Mouse (Mus musculus) embryonic fibroblast, embryonic 13.5 days (primary cell): ENCODE data around the gene Ppp2r5d. TPM values are rescaled to one million over a fixed set of nuclear protein-coding genes. Genes with fewer than 3 reads are reported as not detected.

ENCODE experiments used
- H3K27ac ChIP-seq: 2 replicates; pipeline ENCODE4 v1.5.1; 2012; ENCODE audit warnings: low read length, control low read depth, inconsistent platforms; ENCODE audit not compliant: insufficient read depth
- H3K4me1 ChIP-seq: 2 replicates; pipeline ENCODE4 v1.6.1; 2011; ENCODE audit warnings: low read length; ENCODE audit not compliant: control insufficient read depth, insufficient read depth
- H3K4me3 ChIP-seq: 2 replicates; pipeline ENCODE4 v1.5.1; 2011; ENCODE audit warnings: mild to moderate bottlenecking, control low read depth, low read length; ENCODE audit not compliant: insufficient read depth
- CTCF ChIP-seq: IDR thresholded peaks from 2 replicates; pipeline ENCODE4 v1.5.1; 2011; ENCODE audit warnings: mild to moderate bottlenecking, control low read depth, low read length, moderate library complexity, borderline replicate concordance; ENCODE audit not compliant: insufficient read depth
- POLR2A ChIP-seq: IDR thresholded peaks from 2 replicates; pipeline ENCODE4 v1.6.1; 2011; ENCODE audit warnings: low read depth, mild to moderate bottlenecking, control low read depth, low read length, moderate library complexity
- polyA plus RNA-seq: library from polyadenylated mRNA; stranded (reverse); fragments of >200 nt; gene quantifications from 2 replicates; pipeline ENCODE4 v1.2.4, GENCODE M21; 2011; ENCODE audit warnings: low read depth; ENCODE audit not compliant: missing spikeins, insufficient read length

Ppp2r5d gene
- polyA plus RNA-seq, 1 experiment: 72.1 TPM

- Histone ChIP-seq H3K27ac (no peak overlapping the region), H3K4me3 (no peak overlapping the region)
Measured at GRCm38 (mm10) chr17:46662730-46663129, 42.2 kb downstream of the Ppp2r5d start.

GRCm38 (mm10) chr17:46661981-46662380 is 42.9 kb downstream of the Ppp2r5d start:
- TF ChIP-seq POLR2A (no peak), CTCF (no peak)
- Histone ChIP-seq H3K27ac (no peak overlapping the region), H3K4me3 (no peak overlapping the region), H3K4me1 (no peaks in the 10 kb centered on the region)

More at GRCm38 (mm10) chr17:46662730-46663129, 42.2 kb downstream of the Ppp2r5d start:
- no peak for TF ChIP-seq CTCF
- no peak for TF ChIP-seq POLR2A
- H3K4me1 ChIP-seq: no peaks in the 10 kb centered on the region

- no peak overlapping the region for H3K4me3 ChIP-seq
- no peak overlapping the region for H3K27ac ChIP-seq
- TF ChIP-seq CTCF (no peak), POLR2A (no peak)
- H3K4me1 ChIP-seq: no peaks in the 10 kb centered on the region
Measured at GRCm38 (mm10) chr17:46661351-46661750, 43.6 kb downstream of the Ppp2r5d start.

GRCm38 (mm10) chr17:46656054-46656453 is 48.9 kb downstream of the Ppp2r5d start:
- H3K4me3 ChIP-seq: no peak overlapping the region

GRCm38 (mm10) chr17:46651755-46652547 is 53.0 kb downstream of the Ppp2r5d start:
- Histone ChIP-seq H3K4me3 (peak overlapping the region; percentile 44), H3K4me1 (peaks cover 2% of the 10 kb centered on the region), H3K27ac (no peak overlapping the region)
- no peak for TF ChIP-seq CTCF
- no peak for TF ChIP-seq POLR2A

More at GRCm38 (mm10) chr17:46656054-46656453, 48.9 kb downstream of the Ppp2r5d start:
- TF ChIP-seq CTCF (no peak), POLR2A (no peak)
- no peak overlapping the region for H3K27ac ChIP-seq
- H3K4me1 ChIP-seq: no peaks in the 10 kb centered on the region; the same call in 1 of the 2 replicates

- TF ChIP-seq POLR2A: peak; percentile 41
- TF ChIP-seq CTCF: no peak
- Histone ChIP-seq H3K27ac (peak overlapping the region; percentile 90; the same call in 1 of the 2 replicates), H3K4me3 (peak overlapping the region; percentile 44), H3K4me1 (peaks cover 4% of the 10 kb centered on the region)
Measured at GRCm38 (mm10) chr17:46651292-46651691, 53.6 kb downstream of the Ppp2r5d start.

- peaks cover 4% of the 10 kb centered on the region for H3K4me1 ChIP-seq
- H3K4me3 ChIP-seq: peak within 1 kb of the TSS; percentile 44
- peak within 1 kb of the TSS; percentile 90 for H3K27ac ChIP-seq
- TF ChIP-seq POLR2A (peak; percentile 89), CTCF (no peak)
Measured at GRCm38 (mm10) chr17:46650232-46651031, 54.5 kb downstream of the Ppp2r5d start, which contains the start of gene Cul7. Gene Cul7 (plus strand): TSS chr17:46650337.

- H3K27ac ChIP-seq: peak overlapping the region; percentile 90
- H3K4me3 ChIP-seq: peak overlapping the region; percentile 19
- TF ChIP-seq POLR2A (no peak; the same call in 1 of the 2 replicates), CTCF (no peak)
- peaks cover 4% of the 10 kb centered on the region for H3K4me1 ChIP-seq
Measured at GRCm38 (mm10) chr17:46649811-46650210, 55.1 kb downstream of the Ppp2r5d start.

- no peak for TF ChIP-seq CTCF
- TF ChIP-seq POLR2A: no peak
- Histone ChIP-seq H3K4me1 (peaks cover 8% of the 10 kb centered on the region), H3K27ac (no peak overlapping the region), H3K4me3 (no peak overlapping the region)
Measured at GRCm38 (mm10) chr17:46648436-46648835, 56.5 kb downstream of the Ppp2r5d start.

GRCm38 (mm10) chr17:46647279-46647678 is 57.6 kb downstream of the Ppp2r5d start:
- Histone ChIP-seq H3K4me3 (peak overlapping the region; percentile 76; the same call in 1 of the 2 replicates), H3K4me1 (peaks cover 8% of the 10 kb centered on the region), H3K27ac (no peak overlapping the region)
- TF ChIP-seq POLR2A (no peak), CTCF (no peak)
